Mouse (Mus musculus) central nervous system, embryonic 11.5 days (tissue): ENCODE results near the gene Olfr1168. TPM values are rescaled to one million over a fixed set of nuclear protein-coding genes. Genes with fewer than 3 reads are reported as not detected.

Experiments used
- polyA plus RNA-seq: library from polyadenylated mRNA; depleted of rRNA; stranded (reverse); fragments of >200 nt; gene quantifications from 2 replicates; pipeline ENCODE4 v1.2.3, GENCODE M21; 2012; rRNA removed

Olfr1168 gene
- polyA plus RNA-seq, result not detected in 2 replicates

GRCm38 (mm10) chr2:88181580-88181979 is at the start of gene Olfr1168:
TSS of gene Olfr1168 (plus strand) at chr2:88181880.

GRCm38 (mm10) chr2:88155093-88155492 is 26.6 kb upstream of the Olfr1168 start, which contains the start of gene Olfr1167:
TSS of gene Olfr1167 (minus strand) at chr2:88155193.

GRCm38 (mm10) chr2:88228234-88228633 is 46.6 kb downstream of the Olfr1168 start, which contains the start of gene Olfr1170:
TSS of gene Olfr1170 (minus strand) at chr2:88228334.

Other genes starting within 250 kb of the Olfr1168 start
- gene Olfr1155, start 236.7 kb upstream of the Olfr1168 start, polyA plus RNA-seq, result not detected in 2 replicates
- gene Olfr1156, start 228.8 kb upstream of the Olfr1168 start, polyA plus RNA-seq, result not detected in 2 replicates
- not detected in 2 replicates for gene Olfr1157, start 213.6 kb upstream of the Olfr1168 start, polyA plus RNA-seq
- not detected in 2 replicates for gene Olfr74, start 207.2 kb upstream of the Olfr1168 start, polyA plus RNA-seq
- not detected in 2 replicates for gene Olfr1158, start 191.8 kb upstream of the Olfr1168 start, polyA plus RNA-seq
- gene Olfr1160, start 173.6 kb upstream of the Olfr1168 start, polyA plus RNA-seq, result not detected in 2 replicates
- gene Olfr1161, start 159.1 kb upstream of the Olfr1168 start, polyA plus RNA-seq, result not detected in 2 replicates
- not detected in 2 replicates for gene Olfr73, start 144.2 kb upstream of the Olfr1168 start, polyA plus RNA-seq
- gene Olfr1162, start 130.8 kb upstream of the Olfr1168 start, polyA plus RNA-seq, result not detected in 2 replicates
- not detected in 2 replicates for gene Olfr1163, start 110.0 kb upstream of the Olfr1168 start, polyA plus RNA-seq
- not detected in 2 replicates for gene Olfr1164, start 87.9 kb upstream of the Olfr1168 start, polyA plus RNA-seq
- not detected in 2 replicates for gene Olfr1166, start 53.6 kb upstream of the Olfr1168 start, polyA plus RNA-seq
- gene Olfr1167, start 26.7 kb upstream of the Olfr1168 start, polyA plus RNA-seq, result not detected in 2 replicates
- not detected in 2 replicates for gene Olfr1170, start 46.5 kb downstream of the Olfr1168 start, polyA plus RNA-seq
- not detected in 2 replicates for gene Olfr1173, start 98.0 kb downstream of the Olfr1168 start, polyA plus RNA-seq
- gene Olfr1174-ps, start 133.3 kb downstream of the Olfr1168 start, polyA plus RNA-seq, result not detected in 2 replicates
- gene Olfr1175-ps, start 145.3 kb downstream of the Olfr1168 start, polyA plus RNA-seq, result not detected in 2 replicates
- not detected in 2 replicates for gene Olfr1176, start 154.8 kb downstream of the Olfr1168 start, polyA plus RNA-seq
- gene Olfr1177-ps, start 164.6 kb downstream of the Olfr1168 start, polyA plus RNA-seq, result not detected in 2 replicates
- not detected in 2 replicates for gene Olfr1178, start 205.2 kb downstream of the Olfr1168 start, polyA plus RNA-seq
- not detected in 2 replicates for gene Olfr1179, start 224.6 kb downstream of the Olfr1168 start, polyA plus RNA-seq
- not detected in 2 replicates for gene Olfr1180, start 237.3 kb downstream of the Olfr1168 start, polyA plus RNA-seq
- not detected in 2 replicates for gene Olfr1181, start 244.3 kb downstream of the Olfr1168 start, polyA plus RNA-seq